Mouse (Mus musculus): ENCODE data around the gene Krtap16-1. TPM values are rescaled to one million over a fixed set of nuclear protein-coding genes. Genes with fewer than 3 reads are reported as not detected.

Krtap16-1 gene
- polyA plus RNA-seq, 1 experiment from 2014 or later = not detected

DNA sequence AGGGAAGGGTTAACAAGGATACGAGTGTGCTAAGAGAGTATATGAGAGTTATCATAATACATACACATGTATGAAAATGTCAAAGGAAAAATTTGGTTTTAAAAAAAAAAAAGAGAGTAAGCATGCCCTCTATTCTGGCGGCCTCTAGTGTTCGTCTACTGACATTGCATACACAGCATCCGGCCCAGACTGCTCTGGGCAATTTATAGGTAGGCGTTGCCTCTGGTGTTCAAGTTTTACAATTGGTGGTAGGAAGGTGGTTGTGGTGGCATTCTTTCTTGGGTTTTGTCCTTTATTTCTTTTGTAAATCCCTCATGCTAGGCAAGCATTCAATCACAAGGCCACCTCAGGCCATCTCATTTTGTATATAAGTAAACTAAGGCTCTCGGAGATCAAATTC, 18.4 kb upstream of the Krtap16-1 start:
- WGBS = 25% methylated on average over 6 of the region's 6 CpGs
- Histone ChIP-seq H3K4me3 (ENCODE audit: low read length) (no peak overlapping the region), H3K4me2 (replicated peaks; ENCODE audit: low read depth, low read length) (no peak overlapping the region), H3K9ac (replicated peaks; ENCODE audit: low read length) (no peak overlapping the region), H3K27ac (ENCODE audit: low read length) (no peak overlapping the region), H3K9me3 (ENCODE audit: low read length) (no peaks in the 10 kb centered on the region), H3K4me1 (ENCODE audit: insufficient read depth, low read length) (no peaks in the 10 kb centered on the region), H3K27me3 (ENCODE audit: insufficient read depth, low read length) (no peaks in the 10 kb centered on the region), H3K36me3 (ENCODE audit: insufficient read depth, low read length) (no peaks in the 10 kb centered on the region)
- no peak for ATAC-seq (ENCODE audit: low FRiP score, low TSS enrichment)

- H3K4me3 ChIP-seq (ENCODE audit: low read length) = no peak overlapping the region
- no peaks in the 10 kb centered on the region for H3K4me1 ChIP-seq (ENCODE audit: insufficient read depth, low read length)
- no peak for ATAC-seq (ENCODE audit: low FRiP score, low TSS enrichment)
- H3K36me3 ChIP-seq (ENCODE audit: insufficient read depth, low read length) = no peaks in the 10 kb centered on the region
- no peak overlapping the region for H3K9ac ChIP-seq (replicated peaks; ENCODE audit: low read length)
- no peak overlapping the region for H3K27ac ChIP-seq (ENCODE audit: low read length)
- H3K9me3 ChIP-seq (ENCODE audit: low read length) = no peaks in the 10 kb centered on the region
- H3K4me2 ChIP-seq (replicated peaks; ENCODE audit: low read depth, low read length) = no peak overlapping the region
- WGBS = 92% methylated on average over 7 of the region's 7 CpGs
- peaks cover 10% of the 10 kb centered on the region for H3K27me3 ChIP-seq (ENCODE audit: insufficient read depth, low read length)
Observed at GRCm38 (mm10) chr11:99999091-99999490, 12.7 kb upstream of the Krtap16-1 start.

- H3K4me3 ChIP-seq (ENCODE audit: low read length) = no peak overlapping the region
- H3K36me3 ChIP-seq (ENCODE audit: insufficient read depth, low read length) = no peaks in the 10 kb centered on the region
- no peak overlapping the region for H3K9ac ChIP-seq (replicated peaks; ENCODE audit: low read length)
- H3K4me2 ChIP-seq (replicated peaks; ENCODE audit: low read depth, low read length) = no peak overlapping the region
- no peaks in the 10 kb centered on the region for H3K9me3 ChIP-seq (ENCODE audit: low read length)
- peaks cover 7% of the 10 kb centered on the region; the same call in 1 of the 2 replicates for H3K4me1 ChIP-seq (ENCODE audit: insufficient read depth, low read length)
- peaks cover 14% of the 10 kb centered on the region for H3K27me3 ChIP-seq (ENCODE audit: insufficient read depth, low read length)
- WGBS = 30% methylated on average over 4 of the region's 4 CpGs
- H3K27ac ChIP-seq (ENCODE audit: low read length) = no peak overlapping the region
- no peak for ATAC-seq (ENCODE audit: low FRiP score, low TSS enrichment)
Observed at GRCm38 (mm10) chr11:99994384-99994661, 7.9 kb upstream of the Krtap16-1 start.

DNA sequence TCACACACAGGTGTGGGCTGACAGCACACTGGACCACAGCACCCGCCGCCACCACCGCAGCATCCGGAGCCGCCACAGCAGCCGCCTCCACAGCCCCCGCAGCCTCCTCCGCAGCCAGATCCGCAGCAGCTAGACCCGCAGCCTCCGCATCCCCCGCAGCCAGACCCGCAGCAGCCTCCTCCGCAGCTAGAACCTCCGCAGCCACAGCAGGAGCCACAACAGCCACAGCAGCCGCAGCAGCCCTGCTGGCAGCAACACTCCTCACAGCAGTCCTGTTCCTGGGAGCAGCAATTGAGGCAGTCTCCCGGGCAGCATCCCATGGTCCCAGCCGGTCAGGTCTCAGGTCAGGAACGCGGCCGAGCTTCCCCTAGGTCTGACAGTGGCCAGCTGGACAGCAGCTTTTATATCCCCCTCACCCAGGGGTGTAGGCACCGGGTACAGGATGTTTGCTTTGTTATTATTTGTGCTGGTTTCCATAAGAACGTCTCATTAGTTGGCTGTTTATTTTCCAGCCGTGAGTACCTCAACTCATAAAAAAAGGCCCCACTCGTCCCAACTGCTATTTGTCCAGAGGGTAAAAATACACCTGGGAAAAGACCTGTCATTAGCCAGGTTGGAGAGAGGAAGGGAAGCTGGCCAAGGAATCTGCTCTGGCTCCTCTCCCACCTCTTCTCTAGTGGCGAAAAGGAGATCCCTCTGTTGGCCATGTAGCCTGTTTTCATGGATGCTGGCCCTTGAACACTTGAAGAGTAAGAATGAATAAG, 7.4 kb upstream of the Krtap16-1 start, which contains the start of gene Krtap17-1:
Krtap17-1 (minus strand) TSS at position 375 of the 764 bp plus-strand sequence.
- Histone ChIP-seq H3K4me1 (ENCODE audit: insufficient read depth, low read length) (peaks cover 7% of the 10 kb centered on the region; the same call in 1 of the 2 replicates), H3K9me3 (ENCODE audit: low read length) (no peaks in the 10 kb centered on the region), H3K36me3 (ENCODE audit: insufficient read depth, low read length) (no peaks in the 10 kb centered on the region), H3K27ac (ENCODE audit: low read length) (no peak within 1 kb of the TSS), H3K9ac (replicated peaks; ENCODE audit: low read length) (no peak within 1 kb of the TSS), H3K4me2 (replicated peaks; ENCODE audit: low read depth, low read length) (peak within 1 kb of the TSS; percentile 20; the same call in 1 of the 2 replicates), H3K27me3 (ENCODE audit: insufficient read depth, low read length) (peaks cover 14% of the 10 kb centered on the region), H3K4me3 (ENCODE audit: low read length) (no peak within 1 kb of the TSS)
- 13% methylated on average over 26 of the region's 26 CpGs for WGBS
- no peak for ATAC-seq (ENCODE audit: low FRiP score, low TSS enrichment)

DNA sequence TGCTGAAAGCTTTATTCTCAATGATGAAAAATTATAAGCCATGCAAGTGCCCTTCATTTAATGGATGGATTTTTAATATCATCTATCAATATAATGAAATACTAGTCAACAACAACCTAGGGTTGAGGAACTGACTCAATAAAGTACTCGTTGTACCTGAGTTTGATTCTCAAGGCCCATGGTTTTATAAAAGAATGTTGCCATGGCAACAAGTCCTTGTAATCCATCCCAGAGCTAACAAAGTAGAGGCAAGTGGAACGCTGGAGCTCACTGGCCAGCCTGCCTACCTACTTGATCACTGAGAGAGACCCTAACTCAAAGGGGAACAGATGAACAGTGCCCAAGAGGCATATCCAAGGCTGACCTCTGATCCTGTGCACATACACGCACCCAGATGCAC, 4.2 kb upstream of the Krtap16-1 start:
- Histone ChIP-seq H3K4me3 (ENCODE audit: low read length) (no peak overlapping the region), H3K9ac (replicated peaks; ENCODE audit: low read length) (no peak overlapping the region), H3K4me1 (ENCODE audit: insufficient read depth, low read length) (peaks cover 7% of the 10 kb centered on the region; the same call in 1 of the 2 replicates), H3K4me2 (replicated peaks; ENCODE audit: low read depth, low read length) (no peak overlapping the region), H3K36me3 (ENCODE audit: insufficient read depth, low read length) (no peaks in the 10 kb centered on the region), H3K9me3 (ENCODE audit: low read length) (no peaks in the 10 kb centered on the region), H3K27me3 (ENCODE audit: insufficient read depth, low read length) (peaks cover 12% of the 10 kb centered on the region), H3K27ac (ENCODE audit: low read length) (no peak overlapping the region)
- 81% methylated on average over 3 of the region's 3 CpGs for WGBS
- no peak for ATAC-seq (ENCODE audit: low FRiP score, low TSS enrichment)

DNA sequence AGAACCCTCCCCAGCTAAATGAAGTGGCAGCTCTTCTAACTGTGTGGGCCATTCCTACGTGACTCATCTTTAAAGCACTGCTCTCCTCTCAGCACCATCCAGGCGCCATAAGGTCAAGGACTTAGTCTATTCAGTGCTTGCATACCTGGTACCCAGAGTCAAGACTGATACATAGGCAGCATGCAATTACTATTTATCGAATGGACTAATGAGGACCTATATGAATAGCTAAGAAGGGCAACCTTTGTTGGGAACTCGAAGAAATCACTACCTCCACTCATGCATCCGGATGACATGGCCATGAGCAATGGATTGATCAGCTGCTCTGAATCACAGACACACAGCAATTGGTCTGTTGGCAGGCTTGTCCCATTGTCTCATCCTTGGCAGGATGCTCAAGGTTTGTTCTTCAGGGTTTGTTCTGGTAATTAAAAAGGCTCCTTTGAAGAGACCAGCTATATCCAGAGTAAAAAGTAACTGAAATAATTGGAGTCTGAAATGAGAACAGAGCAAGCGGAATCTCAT, 3.5 kb upstream of the Krtap16-1 start:
- no peak overlapping the region for H3K4me2 ChIP-seq (replicated peaks; ENCODE audit: low read depth, low read length)
- H3K4me3 ChIP-seq (ENCODE audit: low read length) = no peak overlapping the region
- H3K9me3 ChIP-seq (ENCODE audit: low read length) = no peaks in the 10 kb centered on the region
- H3K27me3 ChIP-seq (ENCODE audit: insufficient read depth, low read length) = peaks cover 9% of the 10 kb centered on the region
- ATAC-seq (ENCODE audit: low FRiP score, low TSS enrichment) = no peak
- no peak overlapping the region for H3K9ac ChIP-seq (replicated peaks; ENCODE audit: low read length)
- no peak overlapping the region for H3K27ac ChIP-seq (ENCODE audit: low read length)
- H3K36me3 ChIP-seq (ENCODE audit: insufficient read depth, low read length) = no peaks in the 10 kb centered on the region
- WGBS = 83% methylated on average over 6 of the region's 6 CpGs
- peaks cover 7% of the 10 kb centered on the region; the same call in 1 of the 2 replicates for H3K4me1 ChIP-seq (ENCODE audit: insufficient read depth, low read length)

GRCm38 (mm10) chr11:99988530-99988929, 2.1 kb upstream of the Krtap16-1 start:
- no peak for ATAC-seq (ENCODE audit: low FRiP score, low TSS enrichment)

GRCm38 (mm10) chr11:99985291-99986092, 905 bp downstream of the Krtap16-1 start:
- Histone ChIP-seq H3K4me1 (ENCODE audit: insufficient read depth, low read length) (no peaks in the 10 kb centered on the region), H3K4me3 (ENCODE audit: low read length) (no peak overlapping the region), H3K27me3 (ENCODE audit: insufficient read depth, low read length) (no peaks in the 10 kb centered on the region), H3K4me2 (replicated peaks; ENCODE audit: low read depth, low read length) (no peak overlapping the region), H3K9ac (replicated peaks; ENCODE audit: low read length) (no peak overlapping the region), H3K9me3 (ENCODE audit: low read length) (no peaks in the 10 kb centered on the region), H3K36me3 (ENCODE audit: insufficient read depth, low read length) (no peaks in the 10 kb centered on the region), H3K27ac (ENCODE audit: low read length) (no peak overlapping the region)
- WGBS = 75% methylated on average over 20 of the region's 20 CpGs
- no peak for ATAC-seq (ENCODE audit: low FRiP score, low TSS enrichment)

More at GRCm38 (mm10) chr11:99988530-99988929, 2.1 kb upstream of the Krtap16-1 start:
- no peak overlapping the region for H3K4me3 ChIP-seq (ENCODE audit: low read length)
- no peak overlapping the region for H3K9ac ChIP-seq (replicated peaks; ENCODE audit: low read length)
- 93% methylated on average over 3 of the region's 3 CpGs for WGBS
- peaks cover 3% of the 10 kb centered on the region; the same call in 1 of the 2 replicates for H3K4me1 ChIP-seq (ENCODE audit: insufficient read depth, low read length)
- no peak overlapping the region for H3K4me2 ChIP-seq (replicated peaks; ENCODE audit: low read depth, low read length)
- no peaks in the 10 kb centered on the region for H3K9me3 ChIP-seq (ENCODE audit: low read length)
- H3K27ac ChIP-seq (ENCODE audit: low read length) = no peak overlapping the region
- no peaks in the 10 kb centered on the region; the same call in 1 of the 2 replicates for H3K27me3 ChIP-seq (ENCODE audit: insufficient read depth, low read length)
- H3K36me3 ChIP-seq (ENCODE audit: insufficient read depth, low read length) = no peaks in the 10 kb centered on the region

DNA sequence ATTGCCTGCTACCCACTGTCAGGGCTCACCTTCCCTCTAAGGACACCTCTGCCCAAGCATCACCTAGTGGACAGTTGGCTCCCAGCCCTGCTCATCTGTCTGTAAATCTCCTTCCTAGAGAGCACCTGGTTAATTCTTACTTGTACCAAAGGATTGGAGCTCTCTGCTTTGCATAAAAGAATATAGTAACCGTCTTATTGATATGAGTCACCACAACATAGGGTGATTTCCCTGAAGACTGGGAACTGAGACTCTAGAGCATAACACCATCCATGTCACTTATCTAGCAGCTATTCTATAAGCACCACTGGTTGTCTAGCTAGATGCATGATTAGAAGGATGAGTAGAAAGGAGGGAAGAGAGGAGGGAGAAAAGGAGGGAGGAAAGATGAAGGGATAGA, 3.0 kb downstream of the Krtap16-1 start:
- no peak overlapping the region for H3K4me3 ChIP-seq (ENCODE audit: low read length)
- no peak overlapping the region for H3K9ac ChIP-seq (replicated peaks; ENCODE audit: low read length)
- no peak overlapping the region for H3K27ac ChIP-seq (ENCODE audit: low read length)
- H3K9me3 ChIP-seq (ENCODE audit: low read length) = no peaks in the 10 kb centered on the region
- H3K27me3 ChIP-seq (ENCODE audit: insufficient read depth, low read length) = no peaks in the 10 kb centered on the region
- H3K4me2 ChIP-seq (replicated peaks; ENCODE audit: low read depth, low read length) = no peak overlapping the region
- ATAC-seq (ENCODE audit: low FRiP score, low TSS enrichment) = no peak
- WGBS = 97% methylated on average over 1 of the region's 1 CpGs
- H3K4me1 ChIP-seq (ENCODE audit: insufficient read depth, low read length) = no peaks in the 10 kb centered on the region
- no peaks in the 10 kb centered on the region for H3K36me3 ChIP-seq (ENCODE audit: insufficient read depth, low read length)

Data from kidney, embryonic 16.5 days (tissue).